Mouse (Mus musculus) spleen, adult 2 months (tissue): ENCODE data around the gene Actb.

Experiments used
- CTCF ChIP-seq: fragments of 200-500 bp; IDR thresholded peaks from 2 replicates; pipeline ENCODE4 v1.5.1; 2011; ENCODE audit warnings: mild to moderate bottlenecking, inconsistent platforms; ENCODE audit not compliant: insufficient read depth, insufficient read length, insufficient replicate concordance; ENCODE audit errors: extremely low read depth
- POLR2A ChIP-seq: fragments of 200-500 bp; IDR thresholded peaks from 2 replicates; pipeline ENCODE4 v1.6.1; 2011; ENCODE audit warnings: low read depth, low read length, inconsistent platforms

DNA sequence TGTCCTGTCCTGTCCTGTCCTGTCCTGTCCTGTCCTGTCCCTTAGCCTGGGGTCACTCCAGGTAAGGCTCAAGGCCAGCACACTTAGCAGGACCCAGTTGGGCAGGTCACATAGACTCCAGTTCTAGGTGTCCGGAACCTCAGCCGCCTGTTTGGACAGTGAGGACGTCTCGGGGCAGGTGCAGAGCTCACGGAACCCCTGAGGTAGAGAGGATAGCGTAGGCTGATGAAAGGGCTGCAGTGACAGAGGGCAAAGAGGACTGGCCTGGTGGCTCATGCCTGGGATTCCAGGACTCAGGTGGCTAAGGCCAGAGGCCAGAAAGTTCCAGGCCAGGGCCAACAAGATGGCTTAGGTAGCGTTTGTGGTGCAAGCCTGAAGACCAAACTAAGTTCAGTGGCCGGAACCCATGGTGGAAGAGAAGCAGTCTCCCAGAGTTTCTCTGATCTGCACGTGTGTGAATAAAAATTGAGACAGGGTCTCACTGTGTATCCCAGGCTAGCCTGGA is 24.7 kb upstream of the Actb start:
- no peak for TF ChIP-seq CTCF
- TF ChIP-seq POLR2A = no peak
